Mouse (Mus musculus) thymus, postnatal 36 days (tissue): Measurements from ENCODE around the gene Tmcc2.

Experiments used
- DNase-seq, 2 experiments: peaks; one replicate each; pipeline ENCODE4 v3.0.0; 2022; ENCODE audit warnings: mixed read lengths in 2 of 2

The Tmcc2 gene

DNA sequence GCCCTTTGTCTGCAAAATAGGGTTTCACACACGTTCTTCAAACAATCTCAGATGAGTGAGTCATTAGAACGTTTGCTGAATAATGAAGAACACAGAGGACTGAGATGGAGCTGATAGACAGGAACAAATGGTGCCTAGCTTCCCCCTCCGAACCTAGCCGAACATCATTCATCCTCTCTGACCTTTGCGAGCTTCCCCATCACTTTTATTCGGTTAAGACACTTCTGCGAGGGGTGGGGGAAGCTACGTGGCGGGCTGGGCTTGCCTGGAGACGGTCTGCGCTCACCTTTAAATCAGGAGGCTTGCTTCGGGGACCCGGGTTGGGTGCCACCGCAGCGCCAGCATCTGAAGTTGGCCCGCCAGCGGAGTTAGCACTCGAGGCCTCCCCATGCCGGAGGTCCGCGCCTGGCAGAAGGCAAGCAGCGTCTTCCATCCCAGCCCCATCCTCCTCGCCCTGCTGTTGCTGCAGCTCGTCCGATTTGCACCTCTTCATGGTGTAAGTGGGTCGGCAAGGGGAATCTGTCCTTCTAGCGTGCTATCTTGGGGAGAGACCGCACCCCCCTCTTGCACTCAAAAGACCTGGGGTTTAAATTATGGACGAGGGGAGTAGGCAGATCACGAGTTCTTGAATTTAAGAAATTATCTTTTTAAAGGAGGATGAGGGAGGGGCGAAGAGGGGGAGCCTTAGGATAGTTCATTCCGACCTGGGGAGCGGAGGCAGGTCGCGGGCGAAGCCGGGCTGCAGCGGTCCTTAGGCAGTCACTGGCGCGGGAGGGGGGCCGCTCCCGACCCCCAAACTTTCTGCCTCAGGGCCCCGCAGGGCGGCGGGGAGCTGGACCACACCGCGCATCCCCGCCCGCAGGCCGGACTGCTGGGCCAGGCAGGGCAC, at the start of gene Tmcc2:
Tmcc2 (minus strand) TSS at position 591 of the 889 bp plus-strand sequence.
- peak; percentile 20 to 25 for DNase-seq

DNA sequence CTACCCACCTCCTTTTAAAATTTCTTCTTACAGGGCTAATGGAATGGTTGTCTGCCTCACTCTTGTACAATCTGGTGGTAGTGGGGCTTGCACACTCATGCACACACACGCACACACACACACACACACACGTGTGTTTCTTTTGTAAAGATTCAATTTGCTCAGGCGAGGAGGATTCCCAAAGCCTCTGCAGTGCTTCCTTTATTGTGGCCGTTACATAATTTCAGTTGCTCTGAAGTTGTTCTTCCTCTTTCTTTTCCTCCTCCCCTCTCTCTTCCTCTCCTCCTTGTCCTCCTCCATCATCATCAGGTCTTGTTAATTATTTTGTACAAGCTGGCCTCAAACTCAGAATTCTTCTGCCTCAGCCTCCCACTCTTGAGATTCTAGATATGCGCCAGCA, 46.3 kb upstream of the Tmcc2 start:
- DNase-seq, result no peak

DNA sequence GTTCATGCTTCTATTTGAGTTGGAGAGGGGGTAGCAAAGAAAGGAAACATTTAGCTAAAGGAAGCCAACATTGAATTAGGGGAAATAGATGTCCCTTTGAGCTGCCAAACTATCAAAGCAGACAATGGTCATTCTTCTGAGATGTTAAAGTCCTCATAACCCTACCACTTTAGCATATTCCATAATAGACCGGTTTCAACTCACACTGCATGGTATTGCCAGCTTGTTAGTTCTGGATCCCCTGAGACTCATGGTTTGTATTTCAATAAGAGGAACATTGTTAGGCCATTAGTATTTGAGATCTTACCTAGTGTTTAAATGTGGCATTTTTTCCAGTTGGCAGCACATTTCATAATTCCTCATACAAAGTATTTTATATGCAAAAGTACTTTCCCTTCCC, 45.9 kb upstream of the Tmcc2 start:
- DNase-seq, result no peak

DNA sequence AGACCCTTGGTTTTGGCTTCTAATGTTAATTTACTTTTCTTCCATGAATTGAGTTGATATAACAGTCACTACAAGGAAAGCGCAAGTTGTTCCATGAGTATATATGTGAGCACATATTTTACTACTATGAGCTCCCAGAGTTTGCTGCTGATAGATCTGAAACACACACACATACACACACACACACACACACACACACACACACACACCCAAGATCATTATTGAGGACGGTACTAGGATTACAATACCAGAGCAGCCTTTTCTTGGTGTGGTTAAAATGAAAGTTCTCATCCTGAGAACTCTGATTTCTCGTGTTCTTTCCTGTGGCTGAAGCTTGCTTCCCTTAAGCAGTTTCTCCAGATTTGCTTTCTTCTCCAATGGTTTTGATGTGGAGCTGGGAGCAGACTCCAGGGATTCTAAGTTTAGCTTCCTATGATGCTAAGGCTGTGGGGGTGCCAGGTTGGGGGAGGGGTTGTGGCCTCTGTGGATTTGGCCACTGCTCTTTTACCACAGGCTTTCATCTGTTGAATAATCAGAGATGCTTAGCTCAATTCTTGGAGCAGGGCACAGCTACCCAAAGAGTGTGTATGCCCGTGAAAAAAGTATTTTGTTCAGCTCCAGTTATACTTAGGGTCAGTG, 45.4 kb upstream of the Tmcc2 start:
- DNase-seq, result no peak

DNA sequence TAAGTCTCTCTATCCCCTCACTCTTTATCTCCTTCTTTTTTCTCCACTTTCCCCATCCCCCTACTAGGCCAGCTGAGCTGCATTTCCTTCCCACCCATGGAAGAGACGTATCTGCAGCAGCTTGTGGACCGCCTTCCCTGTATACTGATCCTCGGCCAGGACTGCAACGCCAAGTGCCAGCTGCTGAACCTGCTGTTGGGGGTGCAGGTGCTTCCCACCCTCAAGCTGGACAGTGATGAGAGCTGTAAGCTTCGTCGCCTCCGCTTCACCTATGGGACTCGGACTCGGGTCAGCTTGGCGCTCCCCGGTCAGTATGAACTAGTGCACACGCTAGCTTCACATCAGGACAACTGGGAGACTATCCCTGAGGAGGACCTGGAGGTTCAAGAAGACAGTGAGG, 43.0 kb upstream of the Tmcc2 start:
- DNase-seq, result no peak

DNA sequence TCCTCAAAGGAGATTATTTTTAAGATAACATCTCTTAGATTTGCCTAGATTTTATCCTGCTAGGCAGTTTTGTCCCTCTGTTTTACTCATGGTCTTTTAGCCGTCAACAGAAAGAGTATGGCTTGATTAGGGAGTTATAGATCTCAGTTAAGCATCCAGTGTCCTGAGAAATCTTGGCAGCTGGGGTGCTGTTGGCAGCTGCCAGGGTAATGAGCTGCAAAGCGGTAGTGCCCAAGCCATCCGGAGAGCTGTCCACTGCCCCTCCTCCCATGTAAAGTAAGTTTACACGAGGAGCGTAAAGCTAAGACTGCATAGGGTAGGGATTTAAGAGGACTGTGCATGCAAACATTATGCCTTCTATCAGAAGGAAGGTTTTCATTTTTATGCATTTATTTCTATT, 42.3 kb upstream of the Tmcc2 start:
- DNase-seq, result no peak

DNA sequence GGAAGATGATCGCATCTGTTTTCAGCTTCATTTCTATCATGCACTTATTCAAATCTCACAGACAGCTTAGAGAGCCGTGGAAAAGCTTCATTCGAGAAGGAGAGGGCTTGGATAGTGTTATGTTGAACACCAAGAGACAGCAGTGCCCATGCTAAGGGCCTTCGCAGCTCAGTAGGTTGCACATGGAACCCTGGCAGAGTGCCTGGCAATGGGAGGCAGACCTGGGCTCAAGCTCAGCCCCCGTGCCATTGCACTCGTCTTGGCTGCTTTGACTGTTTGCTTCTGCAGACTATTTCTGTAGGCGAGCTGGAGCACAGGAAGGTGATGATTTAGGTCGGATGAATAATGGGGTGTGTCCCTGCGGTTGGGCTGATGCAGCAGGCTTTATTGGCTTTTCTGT, 40.6 kb upstream of the Tmcc2 start:
- DNase-seq, result no peak

DNA sequence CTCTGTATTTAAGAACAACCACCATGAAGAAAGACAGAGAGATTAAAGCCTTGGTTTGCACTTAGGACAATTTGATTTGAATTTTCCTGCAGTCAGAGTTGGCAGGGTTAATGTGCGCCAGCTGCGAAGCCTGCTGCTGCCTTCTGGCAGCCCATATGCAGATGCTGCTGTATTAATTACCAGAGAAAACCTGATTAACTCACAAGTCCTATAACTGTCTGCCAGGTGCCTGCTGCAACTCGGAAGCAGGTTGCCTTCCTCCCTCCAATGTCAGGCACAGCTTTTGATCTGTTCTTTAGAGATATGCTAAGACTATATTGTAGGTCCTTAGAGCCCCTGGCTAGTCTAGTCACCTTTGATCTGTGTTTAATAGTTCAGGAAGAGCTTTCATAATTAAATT, 39.7 kb upstream of the Tmcc2 start:
- no peak for DNase-seq

DNA sequence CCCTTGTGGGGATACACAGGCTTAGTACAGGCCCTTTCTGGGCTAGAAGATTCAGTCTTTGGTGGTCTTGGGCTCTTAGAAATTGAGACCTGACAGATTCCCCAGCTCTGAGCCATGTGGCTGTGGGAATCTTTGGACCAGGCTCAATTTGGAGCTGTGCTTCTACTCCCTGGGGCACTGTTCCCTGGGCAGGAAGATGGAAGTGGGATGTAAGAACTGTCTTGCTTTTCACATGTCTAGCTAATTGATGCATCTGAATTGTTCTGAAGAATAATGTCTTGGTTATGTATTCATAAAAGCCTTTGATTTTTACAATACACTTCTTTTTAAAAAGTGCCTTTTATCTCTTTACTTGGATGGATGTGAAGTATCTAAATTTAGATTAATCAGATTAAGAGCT, 34.5 kb upstream of the Tmcc2 start:
- no peak for DNase-seq

DNA sequence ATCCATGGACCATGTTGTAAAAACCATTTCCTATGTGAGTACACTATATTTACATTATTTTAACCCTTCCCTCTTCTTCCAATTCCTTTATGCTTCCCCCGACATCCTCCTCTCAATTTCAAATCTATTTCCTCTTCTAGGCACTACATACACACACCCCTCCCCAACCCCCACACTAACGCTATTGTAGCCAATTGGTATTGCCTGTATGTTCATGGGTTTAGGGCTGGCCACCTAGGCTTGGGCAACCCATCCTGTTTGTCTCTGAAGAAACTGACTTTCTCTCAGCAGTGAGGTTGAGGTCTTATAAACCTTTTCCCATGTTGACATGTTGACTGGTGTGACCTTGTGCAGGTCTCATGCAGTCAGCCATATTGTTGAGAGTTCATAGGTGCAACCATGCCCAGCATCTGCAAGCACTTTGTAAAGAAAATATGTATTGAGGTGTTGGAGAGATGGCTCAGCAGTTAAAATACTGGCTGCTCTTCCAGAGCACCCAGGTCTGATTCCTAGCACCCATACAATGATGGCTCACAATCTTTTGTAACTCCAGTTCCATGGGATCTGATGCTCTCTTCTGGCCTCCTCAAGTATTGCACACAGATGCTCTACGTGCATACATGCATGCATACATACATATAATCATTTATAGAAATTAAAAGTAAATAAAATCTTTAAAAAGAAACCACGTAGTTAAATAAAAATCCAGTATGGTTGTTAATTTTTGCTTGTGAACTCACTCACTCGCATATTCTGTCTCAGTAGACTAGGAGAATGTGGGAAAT, 32.0 kb upstream of the Tmcc2 start:
- DNase-seq, result no peak

DNA sequence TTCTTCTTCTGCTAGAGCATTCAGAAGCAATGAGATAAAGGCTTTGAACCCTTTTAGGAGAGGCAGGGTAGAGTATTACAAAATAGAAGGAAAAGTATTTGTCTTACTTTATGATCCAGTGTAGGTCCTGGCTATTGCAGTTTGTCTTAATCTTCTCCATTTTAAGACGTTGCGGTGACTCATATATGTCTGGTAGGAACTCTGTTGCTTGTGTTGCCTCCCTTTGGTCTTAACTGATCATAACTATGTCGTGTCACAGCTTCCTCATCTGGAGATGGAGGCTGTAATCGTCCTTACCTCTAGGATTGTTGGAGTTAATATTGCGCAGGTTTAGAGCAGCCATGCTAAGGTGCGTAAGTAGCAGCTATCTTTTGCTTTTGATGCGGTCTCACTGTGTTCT, 29.6 kb upstream of the Tmcc2 start:
- no peak for DNase-seq

DNA sequence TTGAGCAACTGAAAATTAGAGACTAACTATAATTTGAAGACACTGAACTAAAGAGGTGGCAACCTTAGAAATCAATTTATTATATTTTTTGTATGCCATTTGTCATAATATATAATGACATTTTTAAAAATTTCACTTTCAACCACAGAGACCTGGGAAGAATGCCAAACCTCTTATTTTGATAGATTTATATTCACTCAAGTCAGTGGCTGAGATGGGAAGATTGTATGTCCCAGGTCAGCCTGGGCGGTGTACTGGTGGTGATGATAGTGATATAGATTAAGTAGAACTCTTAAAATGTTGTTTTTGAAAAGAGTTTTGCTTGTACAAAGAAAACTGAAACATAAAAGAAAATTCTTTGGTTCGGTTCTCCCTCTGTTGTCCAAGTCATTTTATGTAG, 29.1 kb upstream of the Tmcc2 start:
- DNase-seq, result no peak

DNA sequence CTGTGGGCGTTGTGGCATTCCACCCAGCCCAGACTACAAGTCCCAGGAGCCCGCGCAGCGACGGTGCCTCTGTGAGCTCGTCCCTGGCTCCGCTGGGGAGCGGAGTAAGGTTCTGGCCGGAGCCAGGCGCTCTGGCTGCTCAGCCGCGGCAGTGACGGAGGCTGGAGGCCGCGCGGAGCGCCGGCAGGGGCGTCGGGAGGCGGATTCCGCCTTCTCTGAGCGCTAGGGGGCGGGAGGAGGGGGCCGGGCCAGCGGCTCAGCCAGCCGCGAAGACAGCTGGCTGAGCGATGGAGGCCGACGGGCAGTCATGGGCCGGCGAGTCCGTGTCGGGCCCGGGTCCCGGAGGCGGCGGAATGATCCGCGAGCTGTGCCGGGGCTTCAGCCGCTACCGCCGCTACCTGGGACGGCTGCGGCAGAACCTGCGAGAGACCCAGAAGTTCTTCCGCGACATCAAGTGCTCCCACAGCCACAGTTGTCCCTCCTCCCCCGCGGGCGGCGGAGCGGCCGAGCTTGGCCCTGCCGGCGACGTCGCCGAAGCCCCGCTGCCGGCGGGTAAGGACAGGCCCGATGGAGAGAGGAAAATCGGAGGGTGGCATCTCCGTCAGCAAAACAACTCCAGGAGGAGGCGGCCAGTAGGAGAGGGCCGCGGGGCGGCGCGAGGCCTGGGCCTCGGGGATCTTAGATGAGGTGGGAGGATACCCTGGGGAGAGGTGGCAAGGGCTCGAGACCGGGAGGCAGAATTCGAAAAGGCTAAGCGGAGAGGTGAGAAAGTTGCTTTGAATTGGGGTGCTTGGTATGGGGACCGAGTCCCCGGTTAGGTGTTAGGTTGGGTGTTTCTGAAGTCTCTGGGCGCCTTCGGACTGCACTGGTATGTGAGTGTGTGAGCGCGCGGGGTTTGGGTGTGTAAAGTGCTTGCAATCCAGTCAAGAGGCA, 26.5 kb upstream of the Tmcc2 start, which contains the start of gene Dstyk:
Dstyk (plus strand) TSS at position 237 of the 933 bp plus-strand sequence.
- peak; percentile 83 to 86 for DNase-seq

DNA sequence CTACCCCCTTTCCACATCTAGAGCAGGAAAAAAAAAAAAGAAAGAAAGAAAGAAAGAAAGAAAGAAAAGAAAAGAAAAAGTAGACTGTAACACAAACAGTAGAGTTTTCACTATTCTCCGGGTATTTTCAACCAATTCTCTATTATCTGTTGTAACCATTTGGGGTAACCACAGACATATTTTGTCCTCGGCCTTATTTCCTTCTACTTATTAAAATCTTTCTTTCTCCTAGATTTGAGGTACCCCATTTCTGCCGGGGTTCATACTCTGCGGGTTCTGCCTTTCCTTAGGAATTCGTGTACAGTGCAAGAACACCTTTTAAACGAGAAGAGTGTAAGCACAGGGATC, 25.8 kb upstream of the Tmcc2 start:
- DNase-seq, result no peak

DNA sequence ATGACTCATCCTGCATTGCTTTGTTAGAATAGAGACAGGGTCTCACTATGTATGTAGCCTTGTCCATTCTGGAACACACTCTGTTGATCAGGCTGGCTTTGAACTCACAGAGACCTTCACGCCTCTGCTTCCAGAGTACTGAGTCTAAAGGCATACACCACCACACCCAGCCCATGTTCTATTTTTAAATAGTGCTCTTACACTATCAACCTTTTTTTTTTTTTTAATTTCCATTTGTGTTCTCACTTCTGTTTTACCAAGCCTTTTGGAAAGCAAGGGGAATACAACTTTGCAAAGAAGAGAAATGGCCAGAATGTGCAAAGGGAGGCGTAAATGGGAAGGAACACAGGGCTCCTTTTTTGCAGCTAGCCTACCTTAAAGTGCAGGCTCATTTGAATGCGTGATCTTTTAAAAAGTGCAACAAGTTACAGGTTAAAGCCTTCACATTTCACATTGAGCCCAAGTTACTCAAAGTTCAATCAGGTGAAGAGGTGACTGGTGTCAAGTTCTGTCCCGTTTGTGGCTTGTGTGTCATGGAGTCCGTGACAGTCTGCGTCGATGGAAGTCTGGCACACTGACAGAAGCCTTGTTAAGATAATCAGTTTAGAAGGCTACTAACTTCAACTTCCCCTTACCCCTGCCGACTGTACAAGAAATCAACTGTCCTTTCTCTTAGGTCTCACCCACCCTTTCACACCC, 25.3 kb upstream of the Tmcc2 start:
- no peak for DNase-seq

DNA sequence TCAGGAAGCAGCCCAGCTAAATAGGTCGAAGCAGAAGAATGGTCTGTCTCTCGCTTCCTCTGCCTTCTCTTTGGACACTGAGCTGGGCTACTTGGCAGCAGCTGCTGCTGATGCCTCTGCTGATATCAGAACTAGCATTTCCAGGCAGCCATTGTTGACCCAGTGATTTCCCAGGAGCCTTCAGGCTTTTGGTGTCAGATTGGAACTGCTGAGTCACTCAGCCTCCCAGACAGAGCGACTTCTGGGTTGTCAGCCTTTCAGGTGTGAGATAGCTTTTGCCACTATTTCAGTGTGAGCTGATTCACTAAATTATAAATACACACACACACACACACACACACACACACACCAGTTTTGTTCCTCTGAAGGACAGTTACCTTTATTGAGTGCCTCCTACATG, 19.6 kb upstream of the Tmcc2 start:
- no peak for DNase-seq

DNA sequence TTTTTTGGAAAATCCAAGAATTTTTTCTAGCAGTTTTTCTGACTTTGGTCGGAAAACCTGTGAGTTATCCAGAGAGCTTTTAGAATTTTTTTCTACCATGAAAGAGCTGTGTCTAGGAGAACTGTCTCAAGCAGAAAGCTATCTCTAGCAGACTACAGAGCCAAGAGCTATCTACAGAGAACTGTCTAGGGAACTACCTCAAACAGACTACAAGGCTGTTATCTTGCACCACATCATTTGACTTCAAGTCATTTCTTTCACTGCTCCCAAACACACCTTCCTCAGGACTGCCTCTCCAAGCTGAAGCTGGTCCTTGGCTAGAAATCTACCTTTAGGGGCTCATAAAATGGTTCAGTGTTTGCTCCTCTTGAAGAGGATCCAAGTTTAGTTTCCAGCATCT, 10.8 kb upstream of the Tmcc2 start:
- DNase-seq, result no peak

DNA sequence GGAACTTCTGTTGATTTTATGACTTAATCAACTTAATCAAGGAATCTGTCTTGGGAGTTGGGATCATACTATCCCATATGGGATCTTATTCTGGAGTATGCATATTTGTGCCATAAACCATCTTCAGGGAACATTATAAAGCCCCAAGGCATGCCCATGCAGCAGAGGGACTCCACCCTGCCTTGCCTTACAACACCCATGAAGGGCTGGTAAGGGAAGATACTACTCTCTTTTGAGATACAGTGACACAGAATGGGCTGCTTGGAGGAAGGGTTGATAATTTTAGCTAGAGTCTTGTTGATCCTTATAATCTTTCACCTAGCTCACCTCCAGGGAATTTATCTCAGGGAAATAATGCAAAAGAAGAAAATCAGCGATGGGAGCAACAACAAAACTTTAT, 9.5 kb upstream of the Tmcc2 start:
- DNase-seq, result no peak

DNA sequence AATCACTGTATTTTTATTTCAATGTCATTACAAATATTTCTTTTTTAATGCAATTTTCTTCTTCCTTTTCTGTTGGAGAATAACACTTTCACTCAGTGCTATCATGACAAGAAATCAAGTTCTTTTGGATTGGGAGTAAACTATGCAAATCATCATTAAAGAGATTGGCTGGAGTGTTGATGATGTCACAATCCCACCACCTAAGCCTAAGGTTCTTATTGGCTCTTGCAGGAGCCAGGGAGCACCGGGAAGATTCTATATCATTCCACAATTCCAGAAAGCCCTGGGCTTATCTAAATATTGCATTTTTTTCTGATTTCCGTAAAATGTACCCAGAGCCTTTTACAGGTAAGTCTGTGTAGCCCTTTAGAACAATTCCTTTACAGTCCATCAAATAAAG, 5.6 kb upstream of the Tmcc2 start:
- no peak for DNase-seq

DNA sequence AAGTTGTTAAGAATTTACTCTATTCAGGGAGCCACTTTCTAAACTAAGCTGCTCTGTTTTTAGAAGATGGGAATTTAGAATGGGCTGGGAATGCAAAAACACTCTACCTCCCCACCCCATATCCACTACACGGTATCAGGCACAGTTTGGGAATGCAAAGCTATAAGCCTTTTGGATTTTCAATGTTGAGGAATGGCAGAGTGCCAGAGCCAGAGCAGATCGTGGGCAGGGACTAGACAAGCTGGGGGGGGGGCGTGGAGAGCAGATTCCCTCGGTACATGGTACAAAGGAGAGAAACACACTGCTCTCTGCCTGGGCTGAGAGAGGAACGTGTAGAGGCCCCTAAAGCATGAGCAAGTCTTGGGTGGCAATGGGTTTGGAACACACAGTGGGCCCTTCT, 1.8 kb upstream of the Tmcc2 start:
- DNase-seq, result no peak

DNA sequence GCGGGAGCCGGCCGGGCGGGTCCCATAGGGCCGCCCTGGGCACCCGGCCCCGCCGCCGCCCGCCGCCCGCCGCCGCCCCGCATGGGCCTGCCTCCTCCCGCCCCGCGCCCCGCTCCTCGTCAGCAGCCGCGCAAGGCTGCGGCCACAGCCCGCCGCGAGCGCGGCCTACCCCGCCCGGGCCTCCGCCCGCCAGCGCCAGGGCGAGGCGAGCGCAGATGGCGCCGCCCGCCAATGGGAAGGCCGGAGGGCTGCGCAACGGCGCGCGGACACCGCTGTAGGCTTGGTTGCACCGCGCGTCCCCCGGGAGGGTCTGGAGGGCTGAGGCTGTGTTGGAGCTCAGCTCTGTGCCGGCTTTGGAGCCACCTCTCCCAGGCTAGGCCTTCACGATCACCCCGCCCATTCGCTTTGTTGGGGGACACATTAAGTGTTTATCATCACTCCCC, 520 bp upstream of the Tmcc2 start:
- DNase-seq, result peak; percentile 23 to 43
